Mouse (Mus musculus): ENCODE measurements around the gene Gtf2e1.

- no peak for TF ChIP-seq GATA1 (IDR thresholded peaks at IDR 0.05; ENCODE audit: borderline replicate concordance, low read length)
- no peak for TF ChIP-seq FLI1 (IDR thresholded peaks at IDR 0.05; ENCODE audit: low read length)
These were observed 43.7 kb upstream of the Gtf2e1 start for GRCm38 (mm10) chr16:37583306-37583705.
